Mouse (Mus musculus) ES-Bruce4 (cell line): ENCODE measurements around the gene Dock6.

ENCODE experiments used
- CTCF ChIP-seq: IDR thresholded peaks from one replicate; pipeline ENCODE4 v1.8.1; 2011; ENCODE audit warnings: low read depth, low read length
- POLR2A ChIP-seq: IDR thresholded peaks from one replicate; pipeline ENCODE4 v1.8.1; 2011; ENCODE audit warnings: low read length; ENCODE audit not compliant: insufficient read depth

DNA sequence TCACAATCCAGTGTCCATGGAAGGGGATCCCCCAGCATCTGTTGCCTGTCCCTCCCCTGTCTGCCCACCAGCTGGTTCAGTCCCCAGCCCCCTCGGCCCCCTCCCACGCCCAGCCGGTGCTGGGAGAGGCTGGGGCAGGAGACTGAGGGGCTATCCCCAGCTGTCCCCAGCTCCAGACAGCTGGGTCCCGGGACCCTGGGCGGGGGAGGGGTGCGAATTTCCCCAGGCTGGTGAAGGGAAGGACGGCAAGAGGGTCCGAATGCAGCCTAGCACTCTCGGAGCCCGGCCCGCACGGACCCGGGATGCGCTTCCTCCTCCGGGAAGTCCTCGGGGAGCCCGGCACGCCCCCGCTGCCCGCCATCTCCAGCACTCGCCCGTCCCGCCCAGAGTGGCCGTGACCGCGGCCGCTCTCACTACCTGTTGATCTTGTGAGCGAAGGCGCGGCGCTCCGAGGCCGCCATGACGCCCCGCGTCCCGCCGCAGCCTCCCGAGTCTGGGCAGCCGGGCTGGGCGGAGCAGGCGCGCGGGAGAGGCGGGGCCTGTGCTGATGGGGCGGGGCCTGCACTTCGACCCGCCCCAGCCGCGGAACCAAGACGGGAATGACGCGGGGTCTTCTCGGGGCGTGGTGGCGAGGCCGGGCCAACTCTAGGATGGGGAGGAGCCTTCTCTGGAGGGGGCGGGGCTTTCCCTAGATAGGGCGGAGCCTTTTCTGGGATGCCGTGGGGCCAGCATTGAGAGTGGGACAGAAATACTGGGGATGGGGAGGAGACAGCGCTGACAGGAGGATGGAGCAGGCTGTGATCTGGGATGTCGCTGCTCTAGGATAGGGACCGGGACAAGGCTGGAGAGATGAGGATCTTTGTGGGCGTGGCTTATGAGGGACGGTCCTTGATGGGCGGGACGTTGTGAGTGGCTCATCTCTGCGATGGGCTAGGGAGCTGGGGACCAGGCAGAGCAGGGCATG, at the start of gene Dock6:
- TF ChIP-seq CTCF (no peak), POLR2A (peak; percentile 52)
